Mouse (Mus musculus): ENCODE measurements around the gene Usp48.
A peak's percentile ranks its signal among the peaks of the same experiment; 100 is the strongest.

Gene Usp48

GRCm38 (mm10) chr4:137609702-137610101 lies 16.1 kb downstream of the Usp48 start:
- DNase-seq (ENCODE audit: low read depth) = no peak

GRCm38 (mm10) chr4:137610256-137610655 lies 16.7 kb downstream of the Usp48 start:
- DNase-seq (ENCODE audit: low read depth) = no peak

GRCm38 (mm10) chr4:137622847-137623246 lies 29.3 kb downstream of the Usp48 start:
- DNase-seq (ENCODE audit: low read depth) = no peak

- no peak for DNase-seq (ENCODE audit: low read depth)
Observed at GRCm38 (mm10) chr4:137627476-137628235, 34.1 kb downstream of the Usp48 start.

- no peak for DNase-seq (ENCODE audit: low read depth)
Observed at GRCm38 (mm10) chr4:137628400-137628799, 34.8 kb downstream of the Usp48 start.

- peak; percentile 48 for DNase-seq (ENCODE audit: low read depth)
Observed at GRCm38 (mm10) chr4:137629354-137629753, 35.8 kb downstream of the Usp48 start.

- DNase-seq (ENCODE audit: low read depth) = no peak
Observed at GRCm38 (mm10) chr4:137630153-137630552, 36.6 kb downstream of the Usp48 start.

- DNase-seq (ENCODE audit: low read depth) = no peak
Observed at GRCm38 (mm10) chr4:137631596-137631995, 38.0 kb downstream of the Usp48 start.

GRCm38 (mm10) chr4:137633394-137633793 lies 39.8 kb downstream of the Usp48 start:
- DNase-seq (ENCODE audit: low read depth) = no peak

- peak; percentile 11 for DNase-seq (ENCODE audit: low read depth)
Observed at GRCm38 (mm10) chr4:137636597-137636996, 43.0 kb downstream of the Usp48 start.

GRCm38 (mm10) chr4:137641556-137641955 lies 48.0 kb downstream of the Usp48 start:
- peak; percentile 85 for DNase-seq (ENCODE audit: low read depth)

DNA sequence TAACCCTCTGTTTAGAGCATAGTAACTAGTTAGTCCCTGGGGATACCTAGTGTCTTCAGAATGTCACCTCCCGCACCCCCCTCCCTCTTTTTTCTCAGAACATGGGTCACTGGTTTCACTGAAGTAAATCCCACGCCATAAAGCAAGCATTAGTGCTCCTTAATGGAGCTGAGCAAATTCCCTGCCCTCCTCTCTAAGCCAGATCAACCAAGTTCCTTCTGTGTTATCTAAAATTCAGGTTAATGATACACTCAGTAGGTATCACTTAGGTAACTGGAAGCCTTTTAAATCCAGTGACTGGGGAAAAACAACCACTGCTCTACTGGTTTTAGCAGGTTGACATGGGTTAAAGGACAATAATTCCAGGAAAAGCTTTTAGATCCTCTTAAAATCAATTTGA lies 48.5 kb downstream of the Usp48 start:
- DNase-seq (ENCODE audit: low read depth) = no peak

DNA sequence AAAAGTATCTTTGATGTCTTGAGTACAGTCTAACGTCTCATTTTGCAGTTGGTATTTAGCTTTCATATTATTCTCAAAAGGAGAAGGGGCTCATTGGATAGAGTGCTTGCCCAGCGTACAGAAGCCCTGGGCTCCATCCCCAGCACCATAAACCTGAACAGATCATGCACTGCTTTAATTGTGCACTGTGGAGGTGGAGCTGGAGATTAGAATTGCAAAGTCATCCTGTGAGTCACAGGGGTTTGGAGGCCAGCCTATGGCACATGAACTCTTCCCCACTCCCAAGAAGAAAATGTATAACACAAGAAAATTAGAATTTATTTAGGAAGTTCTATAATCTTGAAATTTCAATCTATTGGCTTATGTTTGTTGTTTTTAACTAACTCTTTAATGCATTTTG lies 49.9 kb downstream of the Usp48 start:
- peak; percentile 40 for DNase-seq (ENCODE audit: low read depth)

GRCm38 (mm10) chr4:137646262-137646661 lies 52.7 kb downstream of the Usp48 start:
- no peak for DNase-seq (ENCODE audit: low read depth)

- DNase-seq (ENCODE audit: low read depth) = peak; percentile 72
Observed at GRCm38 (mm10) chr4:137647648-137648047, 54.1 kb downstream of the Usp48 start.

GRCm38 (mm10) chr4:137648230-137648629 lies 54.7 kb downstream of the Usp48 start:
- no peak for DNase-seq (ENCODE audit: low read depth)

DNA sequence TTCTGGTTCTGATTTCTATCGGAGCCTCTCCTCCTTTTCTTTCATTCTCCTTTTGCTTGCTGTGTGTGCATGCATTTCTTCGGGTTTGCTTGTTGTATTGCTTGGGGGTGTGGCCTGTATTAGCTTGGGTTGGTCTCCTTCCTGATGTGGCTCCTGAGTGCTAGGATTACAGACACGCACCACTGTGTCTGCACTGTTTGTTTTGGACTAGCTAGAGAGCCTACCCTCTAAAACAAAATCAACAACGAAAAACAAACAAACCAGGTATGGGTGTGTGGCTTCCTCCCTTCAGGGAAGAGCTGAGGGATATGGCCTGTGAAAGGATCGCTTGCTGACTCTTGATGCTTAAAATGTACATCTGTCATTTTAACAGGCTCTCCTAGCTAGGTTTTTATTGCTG lies 57.4 kb downstream of the Usp48 start:
- no peak for DNase-seq (ENCODE audit: low read depth)

DNA sequence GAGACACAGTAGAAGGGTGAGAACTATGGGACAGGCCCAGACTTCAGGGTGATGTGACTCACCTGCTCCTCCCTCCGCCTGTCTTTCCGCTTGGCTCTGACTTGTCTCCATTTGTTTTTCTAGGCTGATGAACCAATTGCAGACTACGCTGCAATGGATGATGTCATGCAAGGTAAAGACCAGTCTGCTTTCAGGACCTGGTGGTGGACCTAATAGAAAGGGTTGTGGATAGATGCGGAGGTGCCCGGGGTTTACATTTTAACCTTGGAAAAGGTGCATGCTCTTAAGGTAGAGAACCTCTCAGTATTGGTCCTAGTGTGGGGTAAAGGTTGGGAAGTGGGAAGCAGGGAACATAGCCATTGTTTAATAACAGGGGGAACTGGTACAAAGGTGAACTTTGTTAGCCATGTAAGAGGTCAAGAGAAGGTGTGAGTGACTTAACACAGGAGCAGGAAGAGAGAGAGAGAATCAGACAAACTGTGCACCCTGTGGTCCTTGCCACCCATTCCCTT lies 59.3 kb downstream of the Usp48 start:
- DNase-seq (ENCODE audit: low read depth) = no peak

DNA sequence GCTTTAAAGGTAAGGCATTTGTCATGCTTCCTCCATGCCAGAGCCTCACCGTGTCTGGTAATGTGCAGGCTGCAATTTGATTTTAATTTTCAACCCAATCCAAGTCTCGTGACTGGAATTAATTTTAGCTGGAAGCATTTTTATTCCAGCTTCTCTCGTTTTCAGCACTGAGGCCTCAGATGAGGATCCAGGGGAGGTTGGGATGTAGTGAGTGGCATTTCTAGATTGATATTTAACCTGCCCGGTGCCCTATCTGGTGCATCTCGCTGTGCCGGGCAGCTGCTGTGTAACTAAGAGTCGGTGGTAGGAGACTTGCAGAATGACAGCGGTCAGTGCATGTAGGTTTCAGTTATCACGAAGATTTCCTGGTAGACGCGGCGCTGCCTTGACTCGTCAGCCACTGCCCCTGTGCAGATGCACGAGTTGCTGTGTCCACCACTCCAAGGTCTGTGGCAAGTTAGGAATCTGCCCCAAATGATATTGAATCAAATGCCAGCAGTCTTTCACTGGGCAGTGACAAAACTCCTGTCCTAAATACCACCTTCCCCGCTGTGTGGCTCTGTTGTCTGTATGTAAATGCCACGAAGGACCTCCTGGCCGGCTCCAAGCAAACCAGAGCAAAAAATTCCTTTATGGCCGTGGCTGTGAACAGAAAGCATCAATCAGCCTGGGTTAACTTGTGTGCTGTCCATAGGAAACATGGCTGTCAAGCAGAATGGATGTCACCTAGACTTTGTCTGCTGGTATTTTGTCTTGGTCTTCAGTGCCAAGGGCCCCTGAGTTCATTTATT lies 61.9 kb downstream of the Usp48 start:
- no peak for DNase-seq (ENCODE audit: low read depth)

GRCm38 (mm10) chr4:137657674-137658073 lies 64.1 kb downstream of the Usp48 start:
- no peak for DNase-seq (ENCODE audit: low read depth)

- no peak for DNase-seq (ENCODE audit: low read depth)
Observed at GRCm38 (mm10) chr4:137659541-137659940, 66.0 kb downstream of the Usp48 start.

GRCm38 (mm10) chr4:137660364-137661077 lies 67.0 kb downstream of the Usp48 start:
- no peak for DNase-seq (ENCODE audit: low read depth)

GRCm38 (mm10) chr4:137661078-137661450 lies 67.5 kb downstream of the Usp48 start:
- no peak for DNase-seq (ENCODE audit: low read depth)
